Mouse (Mus musculus): ENCODE measurements at regions not wholly inside any gene's neighbourhood (a gene's known extent, or its start where the extent isn't known, plus 50 kb on each side); places are given as distances from the start of the nearest gene placed in this dataset.

DNA sequence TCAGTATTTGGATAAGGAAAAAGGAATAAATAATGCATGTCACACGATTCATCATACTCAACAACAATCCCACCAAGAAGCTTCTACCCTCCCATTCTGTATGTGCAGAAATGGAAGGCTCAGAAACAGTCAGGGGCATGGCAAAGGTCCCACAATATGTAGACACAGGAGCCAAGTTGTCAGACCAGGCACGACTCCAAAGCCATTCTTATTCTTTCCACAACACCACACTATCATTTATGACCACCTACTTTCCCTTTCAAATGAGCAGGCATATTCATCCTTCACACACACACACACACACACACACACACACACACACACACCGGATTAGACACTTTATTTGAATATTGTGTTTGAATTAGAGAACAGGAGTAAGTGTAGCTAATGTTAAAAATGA lies 232.0 kb downstream of the Rab28 start:
- Histone ChIP-seq H3K36me3 (ENCODE audit: control insufficient read depth, insufficient read depth, low read length) (no peaks in the 10 kb centered on the region), H3K9ac (ENCODE audit: low read length) (no peak overlapping the region), H3K27ac (ENCODE audit: low read length) (no peak overlapping the region), H3K4me2 (ENCODE audit: low read depth, low read length) (no peak overlapping the region), H3K4me3 (ENCODE audit: low read length) (no peak overlapping the region), H3K27me3 (ENCODE audit: control insufficient read depth, insufficient read depth, low read depth, low read length) (no peaks in the 10 kb centered on the region), H3K4me1 (replicated peaks; ENCODE audit: control insufficient read depth, insufficient read depth, low read length) (no peaks in the 10 kb centered on the region), H3K9me3 (ENCODE audit: control insufficient read depth, low read length) (no peaks in the 10 kb centered on the region)
- no peak for ATAC-seq (ENCODE audit: low read depth)
- 54% methylated on average over 3 of the region's 3 CpGs for WGBS

DNA sequence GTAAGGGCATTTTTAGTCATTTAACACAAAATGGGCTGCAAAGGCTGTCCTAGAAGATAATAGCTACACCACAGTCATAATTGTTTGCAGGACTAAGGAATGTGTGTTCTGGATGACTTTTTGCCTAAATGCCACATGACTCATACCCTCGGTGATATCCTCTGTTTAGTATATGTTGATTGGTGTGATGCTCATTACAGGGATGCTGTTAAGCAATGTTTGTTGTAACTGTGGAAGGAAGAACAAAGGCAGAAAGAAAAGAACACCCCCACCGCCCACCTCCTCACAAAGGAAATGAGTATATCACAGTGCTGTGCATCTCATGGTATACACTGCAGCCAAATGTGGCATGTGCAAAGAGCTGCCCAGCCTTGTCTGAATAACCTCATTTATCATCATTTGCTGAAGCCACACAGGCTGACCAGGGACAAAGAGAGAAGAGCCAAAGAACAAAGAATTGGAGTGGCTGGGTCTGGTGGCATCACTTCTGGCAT lies 262.4 kb downstream of the Rab28 start:
- Histone ChIP-seq H3K27ac (ENCODE audit: low read length) (no peak overlapping the region), H3K9me3 (ENCODE audit: control insufficient read depth, low read length) (no peaks in the 10 kb centered on the region), H3K4me1 (replicated peaks; ENCODE audit: control insufficient read depth, insufficient read depth, low read length) (no peaks in the 10 kb centered on the region), H3K36me3 (ENCODE audit: control insufficient read depth, insufficient read depth, low read length) (no peaks in the 10 kb centered on the region), H3K27me3 (ENCODE audit: control insufficient read depth, insufficient read depth, low read depth, low read length) (no peaks in the 10 kb centered on the region), H3K4me2 (ENCODE audit: low read depth, low read length) (no peak overlapping the region), H3K4me3 (ENCODE audit: low read length) (no peak overlapping the region), H3K9ac (ENCODE audit: low read length) (no peak overlapping the region)
- 62% methylated on average over 2 of the region's 2 CpGs for WGBS
- ATAC-seq (ENCODE audit: low read depth) = no peak

GRCm38 (mm10) chr5:41441081-41441480 lies 266.9 kb downstream of the Rab28 start:
- no peak overlapping the region for H3K4me3 ChIP-seq (ENCODE audit: low read length)
- H3K27me3 ChIP-seq (ENCODE audit: control insufficient read depth, insufficient read depth, low read depth, low read length) = no peaks in the 10 kb centered on the region
- 76% methylated on average over 1 of the region's 1 CpGs for WGBS
- H3K36me3 ChIP-seq (ENCODE audit: control insufficient read depth, insufficient read depth, low read length) = no peaks in the 10 kb centered on the region
- H3K9me3 ChIP-seq (ENCODE audit: control insufficient read depth, low read length) = no peaks in the 10 kb centered on the region
- no peak for ATAC-seq (ENCODE audit: low read depth)
- H3K4me1 ChIP-seq (replicated peaks; ENCODE audit: control insufficient read depth, insufficient read depth, low read length) = no peaks in the 10 kb centered on the region
- H3K4me2 ChIP-seq (ENCODE audit: low read depth, low read length) = no peak overlapping the region
- no peak overlapping the region for H3K9ac ChIP-seq (ENCODE audit: low read length)
- no peak overlapping the region for H3K27ac ChIP-seq (ENCODE audit: low read length)

DNA sequence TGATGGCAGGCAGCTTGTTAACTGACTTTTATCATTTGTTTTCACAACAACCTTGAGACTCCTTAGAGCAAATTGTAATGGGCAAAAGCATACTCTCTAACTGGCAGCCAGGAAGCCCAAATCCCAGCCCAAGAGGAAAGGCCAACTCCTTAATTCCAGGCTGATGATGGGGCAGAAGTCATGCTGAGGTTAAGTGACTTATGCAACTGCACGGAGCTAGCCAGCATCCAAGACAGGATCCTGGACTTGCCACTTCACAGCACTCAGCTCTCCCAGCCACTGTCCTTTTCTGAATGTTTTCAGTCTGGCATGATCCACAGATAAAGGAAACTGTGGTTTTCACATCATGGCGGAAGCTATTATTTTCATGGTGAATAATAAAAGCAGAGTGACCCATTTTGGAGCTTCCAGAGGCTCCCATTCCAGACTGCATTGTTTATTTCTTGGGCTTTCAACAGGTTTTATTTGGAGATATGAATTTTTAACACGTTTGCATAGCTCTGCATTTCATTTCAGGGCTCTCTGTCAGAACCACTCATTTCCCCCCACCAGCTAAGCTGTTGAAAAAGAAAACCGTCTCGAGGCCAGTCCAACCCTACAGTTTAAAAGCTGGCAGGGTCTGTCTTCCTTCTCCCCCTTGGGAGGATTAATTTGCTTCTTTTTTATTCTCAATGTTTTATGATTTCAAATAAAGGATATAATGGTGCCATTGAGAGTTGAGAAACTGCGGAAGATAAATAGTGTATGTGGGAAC lies 288.7 kb downstream of the Rab28 start:
- ATAC-seq (ENCODE audit: low read depth) = no peak

GRCm38 (mm10) chr5:41409070-41409668 lies 298.8 kb downstream of the Rab28 start:
- H3K36me3 ChIP-seq (ENCODE audit: control insufficient read depth, insufficient read depth, low read length) = no peaks in the 10 kb centered on the region
- H3K4me1 ChIP-seq (replicated peaks; ENCODE audit: control insufficient read depth, insufficient read depth, low read length) = no peaks in the 10 kb centered on the region
- H3K4me3 ChIP-seq (ENCODE audit: low read length) = no peak overlapping the region
- WGBS = 58% methylated on average over 6 of the region's 6 CpGs
- no peak for ATAC-seq (ENCODE audit: low read depth)
- H3K9me3 ChIP-seq (ENCODE audit: control insufficient read depth, low read length) = no peaks in the 10 kb centered on the region
- H3K4me2 ChIP-seq (ENCODE audit: low read depth, low read length) = no peak overlapping the region
- H3K27me3 ChIP-seq (ENCODE audit: control insufficient read depth, insufficient read depth, low read depth, low read length) = no peaks in the 10 kb centered on the region
- H3K9ac ChIP-seq (ENCODE audit: low read length) = no peak overlapping the region
- H3K27ac ChIP-seq (ENCODE audit: low read length) = no peak overlapping the region

More for the DNA sequence above, 288.7 kb downstream of the Rab28 start:
- H3K27me3 ChIP-seq (ENCODE audit: control insufficient read depth, insufficient read depth, low read depth, low read length) = no peaks in the 10 kb centered on the region
- H3K9ac ChIP-seq (ENCODE audit: low read length) = no peak overlapping the region
- H3K36me3 ChIP-seq (ENCODE audit: control insufficient read depth, insufficient read depth, low read length) = no peaks in the 10 kb centered on the region
- H3K9me3 ChIP-seq (ENCODE audit: control insufficient read depth, low read length) = no peaks in the 10 kb centered on the region
- no peak overlapping the region for H3K27ac ChIP-seq (ENCODE audit: low read length)
- H3K4me1 ChIP-seq (replicated peaks; ENCODE audit: control insufficient read depth, insufficient read depth, low read length) = no peaks in the 10 kb centered on the region
- H3K4me3 ChIP-seq (ENCODE audit: low read length) = no peak overlapping the region
- no peak overlapping the region for H3K4me2 ChIP-seq (ENCODE audit: low read depth, low read length)
- WGBS = 59% methylated on average over 6 of the region's 6 CpGs

GRCm38 (mm10) chr5:41392802-41393234 lies 315.1 kb downstream of the Rab28 start:
- Histone ChIP-seq H3K36me3 (ENCODE audit: control insufficient read depth, insufficient read depth, low read length) (no peaks in the 10 kb centered on the region), H3K27me3 (ENCODE audit: control insufficient read depth, insufficient read depth, low read depth, low read length) (no peaks in the 10 kb centered on the region), H3K4me2 (ENCODE audit: low read depth, low read length) (no peak overlapping the region), H3K4me1 (replicated peaks; ENCODE audit: control insufficient read depth, insufficient read depth, low read length) (no peaks in the 10 kb centered on the region), H3K4me3 (ENCODE audit: low read length) (no peak overlapping the region), H3K9me3 (ENCODE audit: control insufficient read depth, low read length) (no peaks in the 10 kb centered on the region), H3K9ac (ENCODE audit: low read length) (no peak overlapping the region), H3K27ac (ENCODE audit: low read length) (no peak overlapping the region)
- 72% methylated on average over 14 of the region's 14 CpGs for WGBS
- no peak for ATAC-seq (ENCODE audit: low read depth)

DNA sequence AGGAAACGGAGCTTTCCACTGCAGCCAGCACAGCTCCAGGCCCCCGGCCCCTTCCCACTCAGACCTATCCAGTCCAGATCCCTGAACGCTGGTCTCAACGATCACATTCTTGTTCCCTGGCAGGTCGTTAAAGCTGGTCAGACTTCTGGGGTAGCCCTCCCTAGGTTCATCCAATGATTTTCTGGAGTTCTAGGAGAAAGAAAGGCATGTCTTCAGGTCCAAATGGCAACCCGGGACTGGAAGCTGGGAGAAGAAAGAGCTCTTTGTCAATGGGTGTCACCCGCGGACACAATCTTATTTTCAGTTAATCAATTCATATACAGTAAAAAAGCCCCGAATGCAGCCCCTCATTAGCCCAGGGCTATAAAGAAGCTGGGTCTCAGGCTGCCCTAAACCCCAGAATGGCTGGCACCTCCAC lies 315.8 kb downstream of the Rab28 start:
- Histone ChIP-seq H3K9ac (ENCODE audit: low read length) (no peak overlapping the region), H3K36me3 (ENCODE audit: control insufficient read depth, insufficient read depth, low read length) (no peaks in the 10 kb centered on the region), H3K4me1 (replicated peaks; ENCODE audit: control insufficient read depth, insufficient read depth, low read length) (no peaks in the 10 kb centered on the region), H3K27me3 (ENCODE audit: control insufficient read depth, insufficient read depth, low read depth, low read length) (no peaks in the 10 kb centered on the region), H3K4me2 (ENCODE audit: low read depth, low read length) (no peak overlapping the region), H3K9me3 (ENCODE audit: control insufficient read depth, low read length) (no peaks in the 10 kb centered on the region), H3K4me3 (ENCODE audit: low read length) (no peak overlapping the region), H3K27ac (ENCODE audit: low read length) (no peak overlapping the region)
- WGBS = 66% methylated on average over 9 of the region's 9 CpGs
- ATAC-seq (ENCODE audit: low read depth) = no peak

GRCm38 (mm10) chr5:41373409-41373808 lies 334.5 kb downstream of the Rab28 start:
- no peak for ATAC-seq (ENCODE audit: low read depth)

DNA sequence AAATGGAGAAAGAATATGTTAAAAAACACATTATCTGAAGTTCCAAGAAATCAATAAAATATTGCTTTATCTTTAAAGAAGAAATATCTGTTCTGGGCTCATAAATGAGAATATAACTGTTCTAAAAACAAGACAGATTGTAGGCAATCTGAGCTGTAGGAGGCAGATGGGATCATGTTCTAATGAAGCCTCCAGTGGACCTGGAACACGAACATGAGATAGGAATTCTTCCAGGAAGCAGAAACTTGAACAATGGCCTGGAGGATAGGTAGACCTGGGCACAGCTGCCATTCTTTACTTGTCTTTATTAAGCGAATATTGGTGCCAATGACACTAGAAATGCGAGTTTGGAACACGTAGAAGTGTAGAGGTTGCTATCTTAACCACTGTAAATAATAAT lies 336.5 kb downstream of the Rab28 start:
- H3K9ac ChIP-seq (ENCODE audit: low read length) = no peak overlapping the region
- no peaks in the 10 kb centered on the region for H3K9me3 ChIP-seq (ENCODE audit: control insufficient read depth, low read length)
- no peak overlapping the region for H3K4me3 ChIP-seq (ENCODE audit: low read length)
- H3K27me3 ChIP-seq (ENCODE audit: control insufficient read depth, insufficient read depth, low read depth, low read length) = no peaks in the 10 kb centered on the region
- H3K27ac ChIP-seq (ENCODE audit: low read length) = no peak overlapping the region
- 80% methylated on average over 4 of the region's 4 CpGs for WGBS
- H3K4me1 ChIP-seq (replicated peaks; ENCODE audit: control insufficient read depth, insufficient read depth, low read length) = peaks cover 4% of the 10 kb centered on the region; the same call in 1 of the 2 replicates
- H3K36me3 ChIP-seq (ENCODE audit: control insufficient read depth, insufficient read depth, low read length) = no peaks in the 10 kb centered on the region
- no peak overlapping the region for H3K4me2 ChIP-seq (ENCODE audit: low read depth, low read length)
- ATAC-seq (ENCODE audit: low read depth) = no peak

More at GRCm38 (mm10) chr5:41373409-41373808, 334.5 kb downstream of the Rab28 start:
- WGBS = 44% methylated on average over 3 of the region's 3 CpGs
- Histone ChIP-seq H3K9ac (ENCODE audit: low read length) (no peak overlapping the region), H3K27ac (ENCODE audit: low read length) (no peak overlapping the region), H3K4me3 (ENCODE audit: low read length) (no peak overlapping the region), H3K4me2 (ENCODE audit: low read depth, low read length) (no peak overlapping the region), H3K36me3 (ENCODE audit: control insufficient read depth, insufficient read depth, low read length) (no peaks in the 10 kb centered on the region), H3K4me1 (replicated peaks; ENCODE audit: control insufficient read depth, insufficient read depth, low read length) (peaks cover 4% of the 10 kb centered on the region; the same call in 1 of the 2 replicates), H3K9me3 (ENCODE audit: control insufficient read depth, low read length) (no peaks in the 10 kb centered on the region), H3K27me3 (ENCODE audit: control insufficient read depth, insufficient read depth, low read depth, low read length) (no peaks in the 10 kb centered on the region)
